In genomic region chr3:87885281-87886003, GRCm38 (mm10) we compare ENCODE assay signal across 7 mouse cellular contexts. TPM values are rescaled to one million over a fixed set of nuclear protein-coding genes. Genes with fewer than 3 reads are reported as not detected.
DNase-seq lines count a peak whose midpoint lies in the region; ATAC-seq lines count a peak whose summit lies in the region.

TSS of gene Prcc (minus strand) at chr3:87885608.

- peak within 1 kb of the TSS; percentile 96 for H3K9ac ChIP-seq in intestine, embryonic 15.5 days

- no peaks in the 10 kb centered on the region for H3K27me3 ChIP-seq in intestine, embryonic 15.5 days (replicated peaks)
- H3K27me3 ChIP-seq in midbrain, embryonic 10.5 days (ENCODE audit: low read depth, poor library complexity, severe bottlenecking) = no peaks in the 10 kb centered on the region

- H3K36me3 ChIP-seq in intestine, embryonic 15.5 days = no peaks in the 10 kb centered on the region
- H3K36me3 ChIP-seq in midbrain, embryonic 10.5 days = peaks cover 22% of the 10 kb centered on the region

- H3K27ac ChIP-seq in intestine, embryonic 15.5 days = peak within 1 kb of the TSS; percentile 88
- peak within 1 kb of the TSS; percentile 96 for H3K27ac ChIP-seq in midbrain, embryonic 10.5 days (replicated peaks)

- intact Hi-C loops in gastrocnemius, postnatal 36 days (cut with DNase I) = no loop called here
- intact Hi-C loops in left cerebral cortex, postnatal 25 days (cut with DNase I) = loop anchor here (1.0 to 5.0 kb wide), 3 partner anchors 21 to 667 kb away; partner anchors contain the start of genes Hdgf, Isg20l2, Lamtor2 and Rrnad1

- H3K4me3 ChIP-seq in intestine, embryonic 15.5 days (replicated peaks) = peak within 1 kb of the TSS; percentile 98
- H3K4me3 ChIP-seq in midbrain, embryonic 10.5 days = peak within 1 kb of the TSS; percentile 99

- WGBS in intestine, embryonic 15.5 days = under 1% methylated on average over 33 of the region's 33 CpGs
- WGBS in midbrain, embryonic 10.5 days = under 1% methylated on average over 33 of the region's 33 CpGs

- ATAC-seq in intestine, embryonic 15.5 days = peak; percentile 98

- peak within 1 kb of the TSS; percentile 68 for H3K4me2 ChIP-seq in intestine, embryonic 15.5 days (replicated peaks)

- peaks cover 12% of the 10 kb centered on the region for H3K4me1 ChIP-seq in intestine, embryonic 15.5 days (replicated peaks)
- peaks cover 20% of the 10 kb centered on the region for H3K4me1 ChIP-seq in midbrain, embryonic 10.5 days

- no peaks in the 10 kb centered on the region for H3K9me3 ChIP-seq in intestine, embryonic 15.5 days
- peaks cover 6% of the 10 kb centered on the region; the same call in 1 of the 2 replicates for H3K9me3 ChIP-seq in midbrain, embryonic 10.5 days (replicated peaks)

- DNase-seq in adrenal gland, adult 2 months = peak; percentile 95
- DNase-seq in embryo, embryonic 11.5 days (ENCODE audit: low read depth, low spot score) = peak; percentile 94
- peak; percentile 77 to 81 for DNase-seq in gastrocnemius, postnatal 36 days
- peak; percentile 92 to 100 for DNase-seq in left cerebral cortex, postnatal 25 days (ENCODE audit: low spot score in 2 of 2)
- DNase-seq in midbrain, embryonic 10.5 days (ENCODE audit: low spot score) = peak; percentile 88
- DNase-seq in right cerebral cortex, postnatal 4 days = peak; percentile 72

RNA-seq across cellular contexts. Expression of gene Prcc, which starts in this region (rescaled TPM):
- 10 to 100 TPM; 48.0 to 52.0 TPM for total RNA-seq in adrenal gland, adult 2 months (2021)
- polyA plus RNA-seq in adrenal gland, adult 2 months (2012; rRNA removed) = 28.5 and 32.5 TPM in 2 replicates
- total RNA-seq in gastrocnemius, postnatal 36 days (2021) = 10 to 100 TPM; 43.8 to 45.5 TPM
- polyA plus RNA-seq in intestine, embryonic 15.5 days (2015; fragmentation: Nextera tagmentation; extraction: Ambion mirVana) = 13.1 TPM in 2 replicates
- 10 to 100 TPM; 63.3 to 67.0 TPM for total RNA-seq in left cerebral cortex, postnatal 25 days (2021)
- polyA plus RNA-seq in midbrain, embryonic 10.5 days (2016; fragmentation: Nextera tagmentation; extraction: Ambion mirVana) = 18.6 and 19.1 TPM in 2 replicates

Comparison
In these comparisons a context has a peak if more than half of its experiments do, and no peak if none do; other contexts are left out.
1. Peak in every context shown above with its lines: DNase-seq, ATAC-seq, H3K4me3 ChIP-seq and H3K27ac ChIP-seq.